In genomic region chr4:40970842-40971701, GRCm38 (mm10) we compare ENCODE assay signal across 8 mouse cellular contexts. TPM values are rescaled to one million over a fixed set of nuclear protein-coding genes. Genes with fewer than 3 reads are reported as not detected.
DNase-seq lines count a peak whose midpoint lies in the region; ATAC-seq and TF ChIP-seq lines count a peak whose summit lies in the region.

Gene Nfx1 (plus strand): TSS chr4:40970906.

- peak within 1 kb of the TSS; percentile 81 for H3K4me2 ChIP-seq in heart, embryonic 15.5 days
- H3K4me2 ChIP-seq in liver, embryonic 14.5 days (ENCODE audit: low read depth), result peak within 1 kb of the TSS; percentile 92
- peak within 1 kb of the TSS; percentile 73 for H3K4me2 ChIP-seq in neural tube, embryonic 11.5 days (ENCODE audit: low read depth)
- H3K4me2 ChIP-seq in stomach, postnatal 0 days (replicated peaks; ENCODE audit: low read depth), result peak within 1 kb of the TSS; percentile 69

- H3K27ac ChIP-seq in forebrain, embryonic 10.5 days, result peak within 1 kb of the TSS; percentile 94
- H3K27ac ChIP-seq in heart, embryonic 15.5 days, result peak within 1 kb of the TSS; percentile 95
- H3K27ac ChIP-seq in liver, embryonic 14.5 days, result peak within 1 kb of the TSS; percentile 79
- H3K27ac ChIP-seq in neural tube, embryonic 11.5 days (ENCODE audit: low read depth, low read length), result peak within 1 kb of the TSS; percentile 84
- H3K27ac ChIP-seq in stomach, postnatal 0 days (replicated peaks), result peak within 1 kb of the TSS; percentile 96

- TF ChIP-seq CTCF in liver, embryonic 14.5 days (IDR thresholded peaks at IDR 0.05; ENCODE audit: low read depth), result 0 out of 2 replicates have a peak, but pooled peaks have one; percentile 13
- TF ChIP-seq CTCF in stomach, postnatal 0 days (IDR thresholded peaks at IDR 0.05; ENCODE audit: low read depth), result no peak; the same call in 1 of the 2 replicates

- peak within 1 kb of the TSS; percentile 84 for H3K9ac ChIP-seq in heart, embryonic 15.5 days
- peak within 1 kb of the TSS; percentile 71 for H3K9ac ChIP-seq in liver, embryonic 14.5 days (replicated peaks)
- peak within 1 kb of the TSS; percentile 81 for H3K9ac ChIP-seq in neural tube, embryonic 11.5 days (ENCODE audit: low read length)
- peak within 1 kb of the TSS; percentile 88 for H3K9ac ChIP-seq in stomach, postnatal 0 days (ENCODE audit: low read length)

- peaks cover 35% of the 10 kb centered on the region for H3K36me3 ChIP-seq in forebrain, embryonic 10.5 days (replicated peaks)
- H3K36me3 ChIP-seq in heart, embryonic 15.5 days, result peaks cover 5% of the 10 kb centered on the region
- H3K36me3 ChIP-seq in liver, embryonic 14.5 days (replicated peaks; ENCODE audit: control insufficient read depth, insufficient read depth, low read depth), result peaks cover 5% of the 10 kb centered on the region; the same call in 1 of the 2 replicates
- H3K36me3 ChIP-seq in neural tube, embryonic 11.5 days (ENCODE audit: control insufficient read depth, insufficient read depth, low read length), result 0 out of 2 replicates have a peak, but pooled peaks cover 2% of the 10 kb centered on the region
- peaks cover under 1% of the 10 kb centered on the region for H3K36me3 ChIP-seq in stomach, postnatal 0 days (ENCODE audit: control insufficient read depth, insufficient read depth, low read length)

- H3K4me1 ChIP-seq in forebrain, embryonic 10.5 days, result peaks cover 19% of the 10 kb centered on the region
- peaks cover 25% of the 10 kb centered on the region for H3K4me1 ChIP-seq in heart, embryonic 15.5 days (replicated peaks)
- peaks cover 13 to 23% of the 10 kb centered on the region in 2 experiments for H3K4me1 ChIP-seq in liver, embryonic 14.5 days (replicated peaks; ENCODE audit: control insufficient read depth in 2 of 2, insufficient read depth in 2 of 2, low read length in 1 of 2)
- no peaks in the 10 kb centered on the region for H3K4me1 ChIP-seq in neural tube, embryonic 11.5 days (ENCODE audit: control insufficient read depth, insufficient read depth, low read length)
- no peaks in the 10 kb centered on the region; the same call in 1 of the 2 replicates for H3K4me1 ChIP-seq in stomach, postnatal 0 days (replicated peaks; ENCODE audit: control insufficient read depth, insufficient read depth)

- H3K4me3 ChIP-seq in forebrain, embryonic 10.5 days, result peak within 1 kb of the TSS; percentile 97
- H3K4me3 ChIP-seq in heart, embryonic 15.5 days, result peak within 1 kb of the TSS; percentile 85
- peak within 1 kb of the TSS; percentile 74 to 99 for H3K4me3 ChIP-seq in liver, embryonic 14.5 days (ENCODE audit: insufficient read depth in 1 of 2, low read depth in 2 of 2, low read length in 2 of 2)
- H3K4me3 ChIP-seq in neural tube, embryonic 11.5 days (ENCODE audit: low read depth, low read length), result peak within 1 kb of the TSS; percentile 97
- H3K4me3 ChIP-seq in stomach, postnatal 0 days (ENCODE audit: low read depth, low read length), result peak within 1 kb of the TSS; percentile 91

- no peaks in the 10 kb centered on the region for H3K27me3 ChIP-seq in forebrain, embryonic 10.5 days (ENCODE audit: poor library complexity, severe bottlenecking)
- no peaks in the 10 kb centered on the region for H3K27me3 ChIP-seq in heart, embryonic 15.5 days
- no peaks in the 10 kb centered on the region for H3K27me3 ChIP-seq in liver, embryonic 14.5 days (ENCODE audit: control insufficient read depth, insufficient read depth, low read length)
- H3K27me3 ChIP-seq in neural tube, embryonic 11.5 days (ENCODE audit: control insufficient read depth, insufficient read depth, low read length), result no peaks in the 10 kb centered on the region
- no peaks in the 10 kb centered on the region for H3K27me3 ChIP-seq in stomach, postnatal 0 days (ENCODE audit: control insufficient read depth, insufficient read depth, low read length)

- DNase-seq in c-Kit-negative CD71-positive TER-119-positive erythroid progenitor cells, embryonic 14.5 days (ENCODE audit: low read depth, low spot score), result peak; percentile 90
- peak; percentile 96 for DNase-seq in forebrain, embryonic 10.5 days (ENCODE audit: extremely low spot score, low spot score)
- peak; percentile 98 to 99 for DNase-seq in kidney, postnatal 25 days
- DNase-seq in liver, embryonic 14.5 days (ENCODE audit: low read depth in 3 of 3, low spot score in 3 of 3), result peak; percentile 93 to 95 (median 95)
- peak; percentile 95 for DNase-seq in neural tube, embryonic 11.5 days (ENCODE audit: low spot score)
- peak; percentile 98 for DNase-seq in stomach, postnatal 0 days (ENCODE audit: low spot score)

- no peak for TF ChIP-seq EP300 in liver, embryonic 14.5 days (IDR thresholded peaks at IDR 0.05; ENCODE audit: low read depth)
- TF ChIP-seq EP300 in stomach, postnatal 0 days (optimal IDR thresholded peaks at IDR 0.05), result peak; percentile 92

- ATAC-seq in CD4-positive, CD25-positive, alpha-beta regulatory T cell, adult 4 months, result peak; percentile 97
- ATAC-seq in heart, embryonic 15.5 days (replicated peaks; ENCODE audit: insufficient number of reproducible peaks, insufficient read depth, low FRiP score, low read depth), result peak; percentile 94
- ATAC-seq in liver, embryonic 14.5 days (ENCODE audit: insufficient read depth), result peak; percentile 94
- peak; percentile 94 for ATAC-seq in neural tube, embryonic 11.5 days (ENCODE audit: insufficient read depth, low FRiP score, low TSS enrichment)
- peak; percentile 95 for ATAC-seq in stomach, postnatal 0 days (ENCODE audit: low FRiP score, low TSS enrichment)

- no peaks in the 10 kb centered on the region for H3K9me3 ChIP-seq in forebrain, embryonic 10.5 days
- H3K9me3 ChIP-seq in heart, embryonic 15.5 days (replicated peaks), result no peaks in the 10 kb centered on the region
- no peaks in the 10 kb centered on the region for H3K9me3 ChIP-seq in liver, embryonic 14.5 days (ENCODE audit: control insufficient read depth, low read length)
- no peaks in the 10 kb centered on the region for H3K9me3 ChIP-seq in neural tube, embryonic 11.5 days (ENCODE audit: control insufficient read depth, low read length)
- no peaks in the 10 kb centered on the region for H3K9me3 ChIP-seq in stomach, postnatal 0 days (ENCODE audit: control insufficient read depth, low read length)

- WGBS in forebrain, embryonic 10.5 days, result under 1% methylated on average over 85 of the region's 85 CpGs
- under 1% methylated on average over 85 of the region's 85 CpGs for WGBS in heart, embryonic 15.5 days
- under 1% methylated on average over 85 of the region's 85 CpGs for WGBS in liver, embryonic 14.5 days (ENCODE audit: insufficient replicate concordance)
- WGBS in neural tube, embryonic 11.5 days, result under 1% methylated on average over 80 of the region's 85 CpGs
- under 1% methylated on average over 81 of the region's 85 CpGs for WGBS in stomach, postnatal 0 days

RNA-seq across cellular contexts. Expression of gene Nfx1, which starts in this region (rescaled TPM):
- 100 to 1,000 TPM; 123 to 176 TPM for polyA plus RNA-seq in CD4-positive, CD25-positive, alpha-beta regulatory T cell, adult 4 months (2017; shearing (Covaris generic))
- polyA plus RNA-seq in forebrain, embryonic 10.5 days (2016; fragmentation: Nextera tagmentation; extraction: Ambion mirVana), result 102 and 104 TPM in 2 replicates
- 45.2 and 57.4 TPM in 2 replicates for polyA plus RNA-seq in heart, embryonic 15.5 days (2015; fragmentation: Nextera tagmentation; extraction: Ambion mirVana)
- 16.7 and 22.1 TPM in 2 replicates for polyA plus RNA-seq in liver, embryonic 14.5 days (2012; rRNA removed)
- 27.1 and 27.2 TPM in 2 replicates for polyA plus RNA-seq in liver, embryonic 14.5 days (2014; fragmentation: Nextera tagmentation; extraction: Ambion mirVana)
- polyA plus RNA-seq in neural tube, embryonic 11.5 days (2014; fragmentation: Nextera tagmentation; extraction: Ambion mirVana), result 91.5 and 91.8 TPM in 2 replicates
- polyA plus RNA-seq in stomach, postnatal 0 days (2015; fragmentation: Nextera tagmentation; extraction: Ambion mirVana), result 27.9 and 28.5 TPM in 2 replicates

Comparison
In these comparisons a context has a peak if more than half of its experiments do, and no peak if none do; other contexts are left out.
1. Peak in every context shown above with its lines: DNase-seq, ATAC-seq, H3K4me3 ChIP-seq and H3K27ac ChIP-seq.